Mouse (Mus musculus): Measurements from ENCODE around the gene Adam19. TPM values are rescaled to one million over a fixed set of nuclear protein-coding genes. Genes with fewer than 3 reads are reported as not detected.

Adam19 gene
- total and polyA plus RNA-seq, 3 experiments = 3.0 to 9.0 (median 4.5) TPM

GRCm38 (mm10) chr11:46075507-46075906, 19.7 kb downstream of the Adam19 start:
- dilution Hi-C loops (cut with MboI; ENCODE audit: extremely low pct_ligation_motif_present, extremely low pct_unique_long_range_greater_than_20kb, low sequenced_read_pairs) (no loop called here), in situ Hi-C loops (cut with MboI; ENCODE audit: low pct_ligation_motif_present, low pct_unique_long_range_greater_than_20kb, low sequenced_read_pairs) (no loop called here)
- Histone ChIP-seq H3K4me2 (ENCODE audit: insufficient read depth, low read depth, poor library complexity, severe bottlenecking) (no peak overlapping the region), H3K27ac (ENCODE audit: insufficient read depth, low read depth) (no peak overlapping the region), H3K9me3 (replicated peaks; ENCODE audit: low read length) (peaks cover 5% of the 10 kb centered on the region), H3K36me3 (replicated peaks in 1 of 2; ENCODE audit: control insufficient read depth in 1 of 2, insufficient read depth in 1 of 2, low read length in 1 of 2) (no peaks in the 10 kb centered on the region), H3K4me1 (ENCODE audit: control insufficient read depth in 1 of 2, insufficient read depth in 2 of 2) (peaks cover 0 to 10% of the 10 kb centered on the region in 2 experiments; a peak in 3 of 4 replicates), H3K4me3 (replicated peaks in 1 of 3; ENCODE audit: low read depth in 2 of 3, low read length in 2 of 3, poor library complexity in 1 of 3) (no peak overlapping the region), H3K27me3 (replicated peaks) (no peaks in the 10 kb centered on the region), H3K79me2 (replicated peaks; ENCODE audit: control insufficient read depth, extremely low read depth, insufficient read depth, poor library complexity, severe bottlenecking) (no peaks in the 10 kb centered on the region), H3K9ac (ENCODE audit: insufficient read depth, low read depth) (no peak overlapping the region)
- DNase-seq (ENCODE audit: extremely low read depth) = no peak
- TF ChIP-seq KAT2A (IDR thresholded peaks at IDR 0.05; ENCODE audit: insufficient replicate concordance, low read length) (no peak), MEF2A (IDR thresholded peaks at IDR 0.05; ENCODE audit: borderline replicate concordance, low read depth, low read length) (no peak)

GRCm38 (mm10) chr11:46076442-46077158, 20.8 kb downstream of the Adam19 start:
- no peak for DNase-seq (ENCODE audit: extremely low read depth)
- Histone ChIP-seq H3K4me1 (ENCODE audit: control insufficient read depth in 1 of 2, insufficient read depth in 2 of 2) (peaks cover 0 to 6% of the 10 kb centered on the region in 2 experiments; a peak in 3 of 4 replicates), H3K36me3 (replicated peaks in 1 of 2; ENCODE audit: control insufficient read depth in 1 of 2, insufficient read depth in 1 of 2, low read length in 1 of 2) (no peaks in the 10 kb centered on the region), H3K4me2 (ENCODE audit: insufficient read depth, low read depth, poor library complexity, severe bottlenecking) (no peak overlapping the region), H3K27me3 (replicated peaks) (no peaks in the 10 kb centered on the region), H3K27ac (ENCODE audit: insufficient read depth, low read depth) (no peak overlapping the region), H3K9ac (ENCODE audit: insufficient read depth, low read depth) (no peak overlapping the region), H3K4me3 (replicated peaks in 1 of 3; ENCODE audit: low read depth in 2 of 3, low read length in 2 of 3, poor library complexity in 1 of 3) (no peak overlapping the region), H3K79me2 (replicated peaks; ENCODE audit: control insufficient read depth, extremely low read depth, insufficient read depth, poor library complexity, severe bottlenecking) (no peaks in the 10 kb centered on the region), H3K9me3 (replicated peaks; ENCODE audit: low read length) (peaks cover 5% of the 10 kb centered on the region)
- dilution Hi-C loops (cut with MboI; ENCODE audit: extremely low pct_ligation_motif_present, extremely low pct_unique_long_range_greater_than_20kb, low sequenced_read_pairs) = no loop called here
- in situ Hi-C loops (cut with MboI; ENCODE audit: low pct_ligation_motif_present, low pct_unique_long_range_greater_than_20kb, low sequenced_read_pairs) = no loop called here
- no peak for TF ChIP-seq MYC (IDR thresholded peaks at IDR 0.05; ENCODE audit: low read depth, low read length)
- TF ChIP-seq SIN3A (IDR thresholded peaks at IDR 0.05; ENCODE audit: low read length) = no peak

- Histone ChIP-seq H3K9ac (ENCODE audit: insufficient read depth, low read depth) (no peak overlapping the region), H3K27ac (ENCODE audit: insufficient read depth, low read depth) (no peak overlapping the region), H3K9me3 (replicated peaks; ENCODE audit: low read length) (peaks cover 5% of the 10 kb centered on the region), H3K4me3 (replicated peaks in 1 of 3; ENCODE audit: low read depth in 2 of 3, low read length in 2 of 3, poor library complexity in 1 of 3) (no peak overlapping the region), H3K36me3 (replicated peaks in 1 of 2; ENCODE audit: control insufficient read depth in 1 of 2, insufficient read depth in 1 of 2, low read length in 1 of 2) (no peaks in the 10 kb centered on the region), H3K27me3 (replicated peaks) (no peaks in the 10 kb centered on the region), H3K4me2 (ENCODE audit: insufficient read depth, low read depth, poor library complexity, severe bottlenecking) (no peak overlapping the region), H3K79me2 (replicated peaks; ENCODE audit: control insufficient read depth, extremely low read depth, insufficient read depth, poor library complexity, severe bottlenecking) (no peaks in the 10 kb centered on the region), H3K4me1 (ENCODE audit: control insufficient read depth in 1 of 2, insufficient read depth in 2 of 2) (peaks cover 0 to 6% of the 10 kb centered on the region in 2 experiments; a peak in 3 of 4 replicates)
- in situ Hi-C loops (cut with MboI; ENCODE audit: low pct_ligation_motif_present, low pct_unique_long_range_greater_than_20kb, low sequenced_read_pairs) (no loop called here), dilution Hi-C loops (cut with MboI; ENCODE audit: extremely low pct_ligation_motif_present, extremely low pct_unique_long_range_greater_than_20kb, low sequenced_read_pairs) (no loop called here)
- DNase-seq (ENCODE audit: extremely low read depth) = no peak
- TF ChIP-seq MEF2A (IDR thresholded peaks at IDR 0.05; ENCODE audit: borderline replicate concordance, low read depth, low read length) (no peak), POLR2AphosphoS2 (IDR thresholded peaks at IDR 0.05; ENCODE audit: low read depth, low read length) (no peak), NELFE (IDR thresholded peaks at IDR 0.05; ENCODE audit: low read depth, low read length) (no peak), UBTF (IDR thresholded peaks at IDR 0.05; ENCODE audit: low read depth, low read length) (no peak), USF1 (IDR thresholded peaks at IDR 0.05; ENCODE audit: low read depth, low read length) (no peak), MAX (IDR thresholded peaks at IDR 0.05; ENCODE audit: low read length) (no peak), MXI1 (IDR thresholded peaks at IDR 0.05; ENCODE audit: low read depth, low read length) (no peak), ZNF384 (IDR thresholded peaks at IDR 0.05; ENCODE audit: low read depth, low read length) (no peak), KAT2A (IDR thresholded peaks at IDR 0.05; ENCODE audit: insufficient replicate concordance, low read length) (no peak), TBP (conservative IDR thresholded peaks at IDR 0.05; ENCODE audit: low read depth, low read length) (no peak), GABPA (IDR thresholded peaks at IDR 0.05; ENCODE audit: insufficient replicate concordance, low read depth, low read length) (no peak), PAX5 (IDR thresholded peaks at IDR 0.05; ENCODE audit: low read length) (no peak), E2F4 (IDR thresholded peaks at IDR 0.05; ENCODE audit: insufficient replicate concordance, low read depth, low read length) (no peak), JUND (conservative IDR thresholded peaks at IDR 0.05; ENCODE audit: low read depth, low read length) (no peak)
Observed at GRCm38 (mm10) chr11:46077304-46077703, 21.5 kb downstream of the Adam19 start.
